Mouse (Mus musculus): ENCODE data around the gene Pycard.
"Not testable (repeated sequence)": the region's sequence is repeated elsewhere in the genome, so short reads cannot be mapped to it uniquely, and the experiment has no call there.

- TF ChIP-seq POLR2A, CTCF (IDR thresholded peaks at IDR 0.05; ENCODE audit: extremely low read depth, insufficient read depth, low read length): not testable (repeated sequence)
These were observed 51.6 kb downstream of the Pycard start for GRCm38 (mm10) chr7:127942097-127942496.
